Mouse (Mus musculus) ES-Bruce4 (cell line): ENCODE measurements around the gene Guca1b.

Source experiments
- CTCF ChIP-seq: IDR thresholded peaks from one replicate; pipeline ENCODE4 v1.8.1; 2011; ENCODE audit warnings: low read depth, low read length
- POLR2A ChIP-seq: IDR thresholded peaks from one replicate; pipeline ENCODE4 v1.8.1; 2011; ENCODE audit warnings: low read length; ENCODE audit not compliant: insufficient read depth

DNA sequence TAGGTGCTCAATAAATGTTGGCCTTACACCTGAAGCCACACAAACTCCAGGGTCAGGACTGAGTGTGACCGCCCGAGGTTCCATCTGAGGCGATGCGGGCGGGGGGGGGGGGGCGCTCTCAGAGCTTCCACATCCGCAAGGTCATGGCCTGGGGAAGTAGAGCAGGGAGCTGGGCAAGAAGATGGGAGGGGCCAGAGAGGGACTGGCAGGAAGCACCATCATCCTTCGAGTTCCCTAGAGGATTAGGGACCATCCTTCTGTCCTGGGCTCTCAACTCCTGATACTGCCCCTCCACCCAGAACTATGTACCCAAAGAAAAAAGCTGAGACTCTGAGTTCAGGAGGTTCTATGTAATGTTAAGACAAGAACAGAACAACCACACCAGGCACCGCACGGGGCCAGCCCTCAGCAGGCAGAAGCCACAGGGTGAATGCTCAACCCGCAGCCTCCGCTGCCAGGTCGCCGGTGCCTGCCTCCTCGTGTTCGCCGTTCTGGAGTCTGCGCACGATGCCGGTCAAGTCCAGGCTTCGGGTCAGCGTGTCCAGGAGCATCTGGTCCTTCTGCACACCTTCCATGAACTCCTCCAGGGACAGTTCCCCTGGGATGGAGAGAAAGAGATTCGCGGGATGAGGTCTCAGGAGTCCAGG is 9.2 kb downstream of the Guca1b start:
- TF ChIP-seq CTCF: no peak
- no peak for TF ChIP-seq POLR2A
